Mouse (Mus musculus) granulocyte monocyte progenitor cell, adult 5-6 weeks (primary cell): ENCODE results near the gene Prc1. TPM values are rescaled to one million over a fixed set of nuclear protein-coding genes. Genes with fewer than 3 reads are reported as not detected.

Source experiments
- ATAC-seq: replicated peaks from 2 replicates; pipeline ENCODE4 v1.8.0; 2016; ENCODE audit warnings: mild to moderate bottlenecking, moderate TSS enrichment, inconsistent platforms; ENCODE audit not compliant: poor library complexity, severe bottlenecking
- total RNA-seq, 2 experiments: library from RNA; stranded (forward) in 1 of 2; stranded (reverse) in 1 of 2; fragments of 200-712, 200-1000 nt in 1 of 2; fragments of >200 nt in 1 of 2; fragmentation: Nextera tagmentation in 1 of 2; gene quantifications; 2 replicates each; pipeline ENCODE4 v1.2.3; 2014 to 2017

Gene Prc1
- total RNA-seq (2014; fragmentation: Nextera tagmentation), result 40.7 and 42.7 TPM in 2 replicates
- 141 and 156 TPM in 2 replicates for total RNA-seq (2017)

DNA sequence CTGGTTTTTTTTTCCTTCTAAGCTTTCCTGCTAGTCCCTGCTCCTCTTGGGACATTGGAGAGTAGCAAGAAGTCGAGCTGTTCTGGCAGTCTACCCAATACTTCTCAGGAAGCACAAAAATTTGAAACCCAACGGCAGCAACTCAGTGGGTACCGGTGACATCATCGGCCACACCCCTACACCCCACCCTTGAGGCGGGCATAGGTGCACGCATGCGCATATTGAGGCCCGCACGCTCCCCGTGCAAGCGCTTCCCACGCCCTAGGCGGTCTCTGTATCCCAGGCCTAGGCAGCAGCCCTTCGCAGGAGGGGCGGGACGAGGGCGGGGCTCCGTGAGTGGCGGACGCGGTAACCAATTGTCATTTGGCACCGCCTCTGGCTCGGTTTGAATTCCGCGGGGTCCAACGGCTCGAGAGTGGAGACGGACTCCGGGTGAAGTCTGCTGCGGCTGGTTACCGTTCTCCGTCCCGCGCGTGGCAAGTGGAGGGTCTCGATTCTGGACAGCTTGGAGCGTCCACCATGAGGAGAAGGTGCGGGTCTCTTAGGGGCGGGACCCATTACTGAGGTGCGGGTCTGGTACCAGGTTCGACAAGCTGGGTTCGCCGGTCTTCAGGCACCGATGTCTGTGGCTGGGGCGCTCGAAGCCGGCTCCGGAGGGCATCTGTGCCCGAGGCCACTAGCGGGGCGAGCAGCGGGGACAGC, at the start of gene Prc1:
Gene Prc1, plus strand, starts transcription at position 389 of the 702 bp plus-strand sequence.
- peak; percentile 99 for ATAC-seq

DNA sequence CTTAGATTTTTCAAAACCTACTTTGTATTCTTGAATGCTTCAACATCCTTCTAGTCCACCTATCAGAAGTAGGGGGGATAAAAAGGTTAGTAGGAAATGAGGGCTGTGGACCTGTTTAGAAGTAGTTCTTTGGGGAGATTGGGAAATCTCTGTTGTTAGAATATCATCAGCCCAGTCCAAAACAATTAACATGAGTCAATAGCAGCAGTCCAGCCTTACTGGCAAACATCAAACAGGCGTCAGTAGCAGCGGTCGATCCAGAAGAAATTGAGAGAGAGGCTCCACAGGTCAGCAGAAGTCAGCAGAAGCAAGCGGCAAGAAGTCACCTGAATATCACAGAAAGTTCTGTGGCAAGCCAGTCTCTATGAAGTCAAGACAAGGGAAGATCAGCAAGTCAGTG, 49.4 kb upstream of the Prc1 start:
- ATAC-seq, result no peak

GRCm38 (mm10) chr7:80246148-80246721, 48.0 kb upstream of the Prc1 start, which contains the start of gene Ttll13:
TSS of gene Ttll13 (plus strand) at chr7:80246376.
- ATAC-seq, result peak; percentile 97

DNA sequence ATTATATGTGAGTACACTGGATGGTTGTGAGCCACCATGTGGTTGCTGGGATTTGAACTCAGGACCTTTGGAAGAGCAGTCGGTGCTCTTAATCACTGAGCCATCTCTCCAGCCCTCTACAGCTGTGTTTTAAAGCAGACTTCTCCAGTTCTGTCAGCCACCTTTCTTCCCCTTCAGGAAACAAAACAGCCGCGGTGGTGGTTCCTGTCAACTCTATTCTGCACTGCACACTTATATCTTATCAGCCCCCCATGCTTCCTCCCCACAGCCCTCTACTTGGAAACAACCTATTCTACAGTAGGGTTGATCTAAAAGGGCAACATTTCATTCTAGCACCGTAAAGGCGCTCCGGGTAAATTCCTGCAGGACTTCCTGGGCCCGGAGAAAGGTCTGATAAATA, 47.4 kb upstream of the Prc1 start:
- ATAC-seq, result no peak

DNA sequence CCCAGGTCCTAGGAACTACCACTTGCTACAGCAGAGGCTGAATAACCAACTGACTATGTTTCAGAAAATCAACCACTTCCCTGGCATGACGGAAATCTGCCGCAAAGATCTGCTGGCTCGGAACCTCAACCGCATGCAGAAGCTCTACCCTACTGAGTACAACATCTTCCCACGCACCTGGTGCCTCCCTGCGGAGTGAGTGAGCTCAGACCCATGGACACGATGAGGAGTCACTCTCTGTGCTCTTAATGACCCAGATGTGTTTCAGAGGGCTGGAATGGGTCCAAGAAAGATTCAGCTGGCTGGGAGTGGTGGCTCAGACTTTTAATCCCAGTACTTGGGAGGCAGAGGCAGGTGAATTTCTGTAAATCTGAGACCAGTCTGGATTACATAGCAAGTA, 41.8 kb upstream of the Prc1 start:
- no peak for ATAC-seq

GRCm38 (mm10) chr7:80252886-80253285, 41.4 kb upstream of the Prc1 start:
- no peak for ATAC-seq

- no peak for ATAC-seq
These were observed 38.3 kb upstream of the Prc1 start for GRCm38 (mm10) chr7:80255981-80256380.

DNA sequence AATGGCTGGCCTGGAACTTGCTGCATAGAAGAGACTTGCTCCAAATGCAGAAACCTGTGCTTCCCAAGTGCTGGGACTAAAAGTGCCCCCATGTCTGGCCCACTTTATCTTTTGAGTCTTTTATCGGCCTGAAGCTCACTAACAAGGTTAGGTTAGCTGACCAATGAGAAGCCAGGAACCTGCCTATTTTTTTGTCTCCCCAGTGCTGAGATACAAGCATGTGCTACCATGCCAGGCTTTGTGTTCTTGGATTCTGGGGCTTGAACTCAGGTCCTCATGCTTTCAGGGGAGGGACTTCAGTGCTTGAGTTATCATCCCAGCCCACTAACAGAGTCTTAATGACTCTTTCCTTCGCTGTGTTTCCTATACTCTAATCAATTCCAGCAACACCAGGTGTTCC, 36.5 kb upstream of the Prc1 start:
- no peak for ATAC-seq

- peak; percentile 89 for ATAC-seq
These were observed 33.5 kb upstream of the Prc1 start, which contains the start of gene Ngrn for GRCm38 (mm10) chr7:80260625-80261371. TSS of gene Ngrn (plus strand) at chr7:80261215.

- peak; percentile 45 for ATAC-seq
These were observed 32.8 kb upstream of the Prc1 start for GRCm38 (mm10) chr7:80261372-80261990.

- no peak for ATAC-seq
These were observed 29.6 kb upstream of the Prc1 start for GRCm38 (mm10) chr7:80264606-80265005.

- no peak for ATAC-seq
These were observed 26.5 kb upstream of the Prc1 start for GRCm38 (mm10) chr7:80267764-80268163.

GRCm38 (mm10) chr7:80268897-80269750, 25.1 kb upstream of the Prc1 start, which contains the start of gene Vps33b:
TSS of gene Vps33b (plus strand) at chr7:80269649.
- peak; percentile 98 for ATAC-seq

DNA sequence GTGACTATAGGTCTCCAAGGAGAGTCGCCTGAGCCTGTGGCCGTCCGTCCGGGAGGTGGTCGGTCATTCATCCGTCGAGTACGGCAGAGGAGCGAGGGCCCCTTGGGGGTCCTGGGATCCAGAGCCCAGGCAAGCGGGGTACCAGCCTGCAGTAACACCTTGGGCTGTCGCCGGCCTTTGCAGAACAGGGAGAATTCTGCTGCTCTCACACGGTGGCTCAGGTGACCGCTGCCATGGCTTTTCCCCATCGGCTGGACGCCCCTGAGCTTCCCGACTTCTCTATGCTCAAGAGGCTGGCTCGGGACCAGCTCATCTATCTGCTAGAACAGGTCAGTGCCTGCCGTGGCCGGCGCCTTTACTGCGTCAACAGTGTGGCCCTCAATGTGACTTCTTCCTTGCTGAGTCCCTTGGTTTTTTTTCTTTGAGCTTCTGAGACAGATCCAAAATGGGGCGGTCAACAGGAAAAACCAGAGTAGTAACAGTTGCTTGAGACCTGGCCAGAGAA, 24.4 kb upstream of the Prc1 start:
- ATAC-seq, result peak; percentile 26

GRCm38 (mm10) chr7:80273456-80273855, 20.8 kb upstream of the Prc1 start:
- no peak for ATAC-seq

- ATAC-seq, result no peak
These were observed 17.9 kb upstream of the Prc1 start for GRCm38 (mm10) chr7:80276374-80276773.

DNA sequence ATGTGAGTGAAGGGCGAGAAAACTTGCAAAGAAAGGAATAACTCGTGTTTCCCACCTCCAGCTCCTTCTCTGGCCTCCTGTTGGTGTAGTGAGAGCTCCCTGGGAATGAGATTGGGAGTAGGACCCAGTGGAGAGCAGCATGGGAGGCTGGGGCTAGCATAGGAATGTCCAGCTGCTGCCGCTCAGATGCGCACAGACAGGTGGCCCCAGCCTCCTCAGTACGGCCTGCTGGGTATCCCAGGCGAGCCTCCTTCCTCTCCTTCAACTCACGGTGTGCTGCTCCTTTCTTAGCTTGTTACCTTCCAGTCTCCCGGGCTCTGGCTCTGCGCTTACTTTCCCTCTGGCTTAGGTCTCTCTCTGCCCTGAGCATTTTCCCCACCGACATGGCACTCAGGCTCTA, 14.2 kb upstream of the Prc1 start:
- ATAC-seq, result no peak

- no peak for ATAC-seq
These were observed 13.3 kb upstream of the Prc1 start for GRCm38 (mm10) chr7:80280998-80281397.

DNA sequence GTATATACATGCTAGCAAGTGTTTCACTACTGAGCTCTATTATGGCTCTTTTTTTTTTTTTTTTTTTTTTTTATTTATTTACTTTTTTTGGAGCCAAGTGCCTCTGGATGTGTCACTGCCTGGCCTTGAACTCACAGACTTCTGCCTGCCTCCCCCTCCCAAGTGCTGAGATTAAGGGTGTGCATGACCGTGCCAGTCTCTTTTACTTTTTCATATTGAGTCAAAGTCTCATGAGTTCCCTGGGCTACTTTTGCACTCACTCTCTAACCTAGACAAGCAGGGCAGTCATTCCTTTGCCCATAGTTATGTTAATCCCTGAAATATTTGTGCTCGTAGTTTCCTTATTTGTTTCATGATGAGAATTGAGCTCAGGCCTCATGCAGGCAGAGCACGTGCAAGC, 12.6 kb upstream of the Prc1 start:
- ATAC-seq, result no peak
